28 mouse cellular contexts compared by ENCODE assay signal in the genomic region with DNA sequence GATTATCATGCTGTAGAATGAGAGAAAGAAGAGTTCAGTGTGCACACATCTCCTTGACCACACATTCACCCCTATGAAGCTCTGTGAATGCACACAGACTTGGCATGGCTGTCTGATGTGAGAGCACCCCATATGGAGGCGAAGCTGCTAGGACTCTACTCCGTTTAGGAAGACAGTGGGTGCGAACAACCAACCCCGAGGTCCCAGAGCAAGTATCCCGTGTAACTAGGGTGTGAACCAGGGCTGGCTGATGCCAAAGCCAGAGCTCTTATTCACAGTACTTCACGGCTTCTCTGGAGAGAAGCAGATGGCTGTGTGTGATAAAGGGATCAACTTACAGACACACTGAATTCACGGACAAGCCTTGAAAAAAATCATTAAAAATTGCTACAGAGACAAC.
DNase-seq lines count a peak whose midpoint lies in the region; ATAC-seq and TF ChIP-seq lines count a peak whose summit lies in the region.
"Had no signal": no experiment of that assay in that cellular context is flagged by ENCODE, and none has a peak within 500 bp of the region (broad histone marks: within the 10 kb centered on the region; RNA-seq: fewer than 3 reads in every experiment).

No protein-coding gene starts in this region.

- no peak for TF ChIP-seq CTCF in left cerebral cortex, adult 2 months (IDR thresholded peaks at IDR 0.05)
- no peak for TF ChIP-seq CTCF in brain, embryonic 14.5 days (IDR thresholded peaks at IDR 0.05; ENCODE audit: borderline replicate concordance, extremely low read depth, insufficient read depth, insufficient read length)

- peak overlapping the region; percentile 78 for H3K27ac ChIP-seq in left cerebral cortex, adult 2 months
- H3K27ac ChIP-seq: forebrain, embryonic 10.5 days; forebrain, embryonic 13.5 days; heart, adult 2 months; heart, embryonic 15.5 days; hindbrain, embryonic 10.5 days; hindbrain, embryonic 14.5 days; hindbrain, postnatal 0 days had no signal

- no peak for TF ChIP-seq POLR2A in brain, embryonic 14.5 days (IDR thresholded peaks at IDR 0.05; ENCODE audit: borderline replicate concordance, extremely low read depth, insufficient read depth, insufficient read length, poor library complexity, severe bottlenecking)

- no peak for DNase-seq in frontal cortex, adult 2 months (ENCODE audit: extremely low spot score in 1 of 2, low spot score in 1 of 2)
- no peak for DNase-seq in left cerebral cortex, adult 2 months (ENCODE audit: extremely low spot score in 1 of 2, low spot score in 2 of 2)
- DNase-seq in left cerebral cortex, adult 11 months (ENCODE audit: low spot score): no peak
- DNase-seq in brain, embryonic 14.5 days (ENCODE audit: low read depth): peak; percentile 20
- no peak for DNase-seq in liver
- DNase-seq: adrenal gland, postnatal 10 days; adrenal gland, postnatal 36 days; cerebellum, adult 11-12 months; cerebellum, adult 8-10 months; cerebellum, postnatal 10 days; cerebellum, postnatal 36 days; forebrain, postnatal 0 days; gastrocnemius, postnatal 10 days; gastrocnemius, postnatal 36 days; heart, adult 2 months; heart, postnatal 10 days; heart, postnatal 36 days had no signal

- intact Hi-C loops in left cerebral cortex, adult 2 months (cut with DNase I): loop anchor here (2.0 to 10.0 kb wide), 4 partner anchors 68 to 333 kb away; a partner anchor contains a TSS

- no peak overlapping the region for H3K4me3 ChIP-seq in left cerebral cortex, adult 2 months
- H3K4me3 ChIP-seq: forebrain, embryonic 10.5 days; forebrain, embryonic 13.5 days; heart, adult 2 months; heart, embryonic 12.5 days; heart, embryonic 15.5 days; hindbrain, embryonic 10.5 days had no signal

- ATAC-seq in frontal cortex, adult (ENCODE audit: low TSS enrichment): peak; percentile 31; the same call in 1 of the 2 replicates
- ATAC-seq: forebrain, embryonic 13.5 days; forebrain, postnatal 0 days; hindbrain, postnatal 0 days; inflammation-experienced regulatory T-cells, adult 6 months; intestine, embryonic 16.5 days; Patski had no signal
